Mouse (Mus musculus): ENCODE data around the gene Abcb8. TPM values are rescaled to one million over a fixed set of nuclear protein-coding genes. Genes with fewer than 3 reads are reported as not detected.

The Abcb8 gene
- polyA plus RNA-seq, 1 experiment from 2014 or later = 45.7 TPM

- no peak overlapping the region for H3K9ac ChIP-seq
- peaks cover 31% of the 10 kb centered on the region for H3K4me1 ChIP-seq (replicated peaks)
- H3K27ac ChIP-seq = no peak overlapping the region
- no peaks in the 10 kb centered on the region for H3K27me3 ChIP-seq
- no peaks in the 10 kb centered on the region for H3K9me3 ChIP-seq
- no peak for ATAC-seq (ENCODE audit: low FRiP score)
- H3K36me3 ChIP-seq = peaks cover 55% of the 10 kb centered on the region
- H3K4me2 ChIP-seq = no peak overlapping the region
- 88% methylated on average over 9 of the region's 9 CpGs for WGBS
- H3K4me3 ChIP-seq = no peak overlapping the region
Observed at GRCm38 (mm10) chr5:24442029-24442428, 48.6 kb downstream of the Abcb8 start.

DNA sequence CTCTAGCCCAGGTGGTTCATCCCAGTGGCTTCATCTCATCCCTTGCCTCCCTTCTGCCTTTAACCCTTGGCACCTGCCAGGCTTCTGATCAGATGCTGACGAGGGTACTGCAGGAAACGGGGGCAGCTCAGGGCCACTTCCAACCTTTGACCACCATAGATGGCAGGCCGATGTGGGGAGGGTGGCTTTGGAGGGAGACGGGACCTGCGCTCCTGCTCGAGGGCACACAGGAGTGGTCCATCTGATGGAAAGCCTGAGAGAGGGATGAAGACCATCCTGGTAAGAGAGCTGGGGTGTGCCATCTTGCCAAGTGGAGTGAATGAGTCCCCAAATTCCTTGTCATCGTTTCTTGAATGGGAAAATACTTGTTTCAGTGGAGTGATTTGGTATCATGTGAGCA, 49.7 kb downstream of the Abcb8 start:
- Histone ChIP-seq H3K27ac (no peak overlapping the region), H3K36me3 (peaks cover 55% of the 10 kb centered on the region), H3K4me1 (replicated peaks) (peaks cover 40% of the 10 kb centered on the region), H3K4me3 (no peak overlapping the region), H3K9ac (no peak overlapping the region), H3K27me3 (no peaks in the 10 kb centered on the region), H3K4me2 (no peak overlapping the region), H3K9me3 (no peaks in the 10 kb centered on the region)
- no peak for ATAC-seq (ENCODE audit: low FRiP score)
- 93% methylated on average over 7 of the region's 7 CpGs for WGBS

- ATAC-seq (ENCODE audit: low FRiP score) = no peak
- H3K9me3 ChIP-seq = no peaks in the 10 kb centered on the region
- peaks cover 41% of the 10 kb centered on the region for H3K4me1 ChIP-seq (replicated peaks)
- no peaks in the 10 kb centered on the region for H3K27me3 ChIP-seq
- H3K27ac ChIP-seq = no peak overlapping the region
- peak overlapping the region; percentile 93 for H3K4me3 ChIP-seq
- H3K36me3 ChIP-seq = peaks cover 50% of the 10 kb centered on the region
- H3K9ac ChIP-seq = peak overlapping the region; percentile 97
- 88% methylated on average over 12 of the region's 12 CpGs for WGBS
- peak overlapping the region; percentile 95 for H3K4me2 ChIP-seq
Observed at GRCm38 (mm10) chr5:24443927-24444326, 50.5 kb downstream of the Abcb8 start.

- Histone ChIP-seq H3K9me3 (no peaks in the 10 kb centered on the region), H3K9ac (peak within 1 kb of the TSS; percentile 97), H3K36me3 (peaks cover 40% of the 10 kb centered on the region), H3K27ac (peak within 1 kb of the TSS; percentile 94), H3K27me3 (no peaks in the 10 kb centered on the region; the same call in 1 of the 2 replicates), H3K4me2 (peak within 1 kb of the TSS; percentile 95), H3K4me1 (replicated peaks) (peaks cover 41% of the 10 kb centered on the region), H3K4me3 (peak within 1 kb of the TSS; percentile 93)
- WGBS = 0% methylated on average over 55 of the region's 60 CpGs
- ATAC-seq (ENCODE audit: low FRiP score) = peak; percentile 83
Observed at GRCm38 (mm10) chr5:24444746-24445427, 51.4 kb downstream of the Abcb8 start, which contains the start of gene Fastk. Fastk (minus strand) TSS chr5:24445287.

- ATAC-seq (ENCODE audit: low FRiP score) = no peak; the same call in 1 of the 2 replicates
- Histone ChIP-seq H3K4me2 (peak overlapping the region; percentile 95), H3K4me3 (peak overlapping the region; percentile 93), H3K9ac (peak overlapping the region; percentile 97), H3K27ac (peak overlapping the region; percentile 94), H3K4me1 (replicated peaks) (peaks cover 41% of the 10 kb centered on the region), H3K9me3 (no peaks in the 10 kb centered on the region), H3K36me3 (peaks cover 34% of the 10 kb centered on the region), H3K27me3 (no peaks in the 10 kb centered on the region; the same call in 1 of the 2 replicates)
- WGBS = 61% methylated on average over 20 of the region's 20 CpGs
Observed at GRCm38 (mm10) chr5:24445428-24446080, 52.1 kb downstream of the Abcb8 start.

GRCm38 (mm10) chr5:24446630-24447029, 53.2 kb downstream of the Abcb8 start:
- peak overlapping the region; percentile 73; the same call in 1 of the 2 replicates for H3K4me3 ChIP-seq
- no peak for ATAC-seq (ENCODE audit: low FRiP score)
- peak overlapping the region; percentile 83; the same call in 1 of the 2 replicates for H3K9ac ChIP-seq
- 91% methylated on average over 7 of the region's 7 CpGs for WGBS
- no peaks in the 10 kb centered on the region for H3K9me3 ChIP-seq
- H3K4me1 ChIP-seq (replicated peaks) = peaks cover 46% of the 10 kb centered on the region
- no peaks in the 10 kb centered on the region; the same call in 1 of the 2 replicates for H3K27me3 ChIP-seq
- peaks cover 23% of the 10 kb centered on the region for H3K36me3 ChIP-seq
- no peak overlapping the region for H3K27ac ChIP-seq
- peak overlapping the region; percentile 90 for H3K4me2 ChIP-seq

DNA sequence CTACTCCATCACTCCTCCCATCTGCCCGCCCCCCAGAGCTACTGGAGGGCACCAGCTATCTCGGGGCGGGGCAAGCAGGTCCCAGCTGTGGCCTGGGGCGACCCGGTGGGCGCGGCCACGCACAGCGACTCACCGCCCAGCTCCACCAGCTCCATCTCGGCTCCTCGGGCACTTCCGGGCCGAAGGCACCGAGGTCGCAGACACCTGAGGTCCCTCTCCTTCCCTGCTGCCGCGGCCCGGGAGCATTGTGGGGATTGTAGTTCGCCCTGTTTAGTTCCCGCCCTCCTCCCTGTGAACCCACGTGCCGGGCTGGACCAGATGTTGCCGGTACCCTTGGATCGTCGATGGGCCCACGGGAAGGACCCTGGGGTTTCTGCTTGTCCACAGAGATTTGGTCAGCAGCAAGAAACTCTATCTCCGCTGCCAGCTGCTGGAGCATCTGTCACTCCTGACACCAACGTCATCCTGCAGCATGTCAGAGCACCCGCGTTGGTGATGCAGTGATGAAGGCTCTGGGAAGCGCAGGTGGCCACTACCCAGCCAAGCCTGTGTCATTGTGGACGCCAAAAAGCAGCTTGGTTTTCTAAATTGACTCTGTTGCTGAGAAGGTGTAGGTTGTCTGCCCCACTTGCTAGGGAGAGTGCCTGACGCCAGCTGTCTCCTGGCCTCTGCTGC, 54.3 kb downstream of the Abcb8 start, which contains the start of gene Tmub1:
Gene Tmub1 (minus strand): TSS at position 231 of the 675 bp plus-strand sequence.
- Histone ChIP-seq H3K9me3 (no peaks in the 10 kb centered on the region), H3K36me3 (peaks cover 13% of the 10 kb centered on the region), H3K4me2 (peak within 1 kb of the TSS; percentile 90), H3K27ac (peak within 1 kb of the TSS; percentile 78), H3K9ac (peak within 1 kb of the TSS; percentile 83), H3K4me3 (peak within 1 kb of the TSS; percentile 73), H3K4me1 (replicated peaks) (peaks cover 46% of the 10 kb centered on the region), H3K27me3 (no peaks in the 10 kb centered on the region; the same call in 1 of the 2 replicates)
- WGBS = 2% methylated on average over 34 of the region's 34 CpGs
- peak; percentile 38 for ATAC-seq (ENCODE audit: low FRiP score)

- Histone ChIP-seq H3K4me2 (peak overlapping the region; percentile 100), H3K27ac (peak overlapping the region; percentile 95), H3K27me3 (no peaks in the 10 kb centered on the region; the same call in 1 of the 2 replicates), H3K4me3 (peak overlapping the region; percentile 90), H3K9me3 (no peaks in the 10 kb centered on the region), H3K9ac (peak overlapping the region; percentile 97), H3K4me1 (replicated peaks) (peaks cover 58% of the 10 kb centered on the region), H3K36me3 (no peaks in the 10 kb centered on the region)
- ATAC-seq (ENCODE audit: low FRiP score) = peak; percentile 62
- WGBS = 2% methylated on average over 50 of the region's 66 CpGs
Observed at GRCm38 (mm10) chr5:24451264-24452029, 58.0 kb downstream of the Abcb8 start.

GRCm38 (mm10) chr5:24452030-24452690, 58.7 kb downstream of the Abcb8 start, which contains the start of gene Agap3:
Agap3 (plus strand) TSS chr5:24452177.
- peak within 1 kb of the TSS; percentile 95 for H3K27ac ChIP-seq
- WGBS = under 1% methylated on average over 55 of the region's 85 CpGs
- H3K27me3 ChIP-seq = no peaks in the 10 kb centered on the region; the same call in 1 of the 2 replicates
- H3K9ac ChIP-seq = peak within 1 kb of the TSS; percentile 97
- H3K4me1 ChIP-seq (replicated peaks) = peaks cover 54% of the 10 kb centered on the region
- peaks cover 4% of the 10 kb centered on the region; the same call in 1 of the 2 replicates for H3K36me3 ChIP-seq
- H3K9me3 ChIP-seq = no peaks in the 10 kb centered on the region
- H3K4me3 ChIP-seq = peak within 1 kb of the TSS; percentile 90
- peak within 1 kb of the TSS; percentile 100 for H3K4me2 ChIP-seq
- peak; percentile 52 for ATAC-seq (ENCODE audit: low FRiP score)

DNA sequence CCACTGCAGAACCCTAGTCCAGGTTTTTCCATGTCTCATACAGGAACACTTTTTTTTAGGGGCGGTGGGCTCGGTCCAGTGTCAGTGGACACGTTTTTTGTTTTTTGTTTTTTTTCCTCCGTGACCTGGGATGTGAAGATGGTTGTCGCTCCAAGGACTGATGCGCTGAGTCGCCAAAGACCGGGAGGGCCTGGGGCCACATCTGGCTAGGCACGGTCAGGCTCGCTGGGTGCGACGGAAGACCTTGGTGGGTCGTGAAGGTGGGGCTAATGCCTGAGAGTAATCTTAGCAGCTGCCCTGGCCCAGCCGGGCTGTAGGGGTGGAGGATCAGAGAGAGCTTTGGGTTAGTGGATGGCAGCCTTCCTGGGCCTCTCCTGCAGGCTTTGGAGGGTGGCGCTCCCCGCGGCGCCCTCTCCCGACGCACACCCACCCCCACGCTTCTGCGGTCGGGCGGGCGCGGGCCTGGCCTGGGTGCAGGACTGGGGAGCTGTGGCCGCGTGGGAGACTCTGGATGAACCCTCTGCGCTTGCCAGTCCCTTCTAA, 59.3 kb downstream of the Abcb8 start:
- ATAC-seq (ENCODE audit: low FRiP score) = peak; percentile 4; the same call in 1 of the 2 replicates
- peak overlapping the region; percentile 90 for H3K4me3 ChIP-seq
- no peaks in the 10 kb centered on the region; the same call in 1 of the 2 replicates for H3K27me3 ChIP-seq
- H3K9ac ChIP-seq = peak overlapping the region; percentile 97
- H3K27ac ChIP-seq = peak overlapping the region; percentile 95
- H3K9me3 ChIP-seq = no peaks in the 10 kb centered on the region
- H3K4me1 ChIP-seq (replicated peaks) = peaks cover 50% of the 10 kb centered on the region
- peaks cover 9% of the 10 kb centered on the region for H3K36me3 ChIP-seq
- 0% methylated on average over 29 of the region's 29 CpGs for WGBS
- H3K4me2 ChIP-seq = peak overlapping the region; percentile 100

Data from hindbrain, embryonic 13.5 days (tissue).